23 mouse cellular contexts compared by ENCODE assay signal in the genomic region with DNA sequence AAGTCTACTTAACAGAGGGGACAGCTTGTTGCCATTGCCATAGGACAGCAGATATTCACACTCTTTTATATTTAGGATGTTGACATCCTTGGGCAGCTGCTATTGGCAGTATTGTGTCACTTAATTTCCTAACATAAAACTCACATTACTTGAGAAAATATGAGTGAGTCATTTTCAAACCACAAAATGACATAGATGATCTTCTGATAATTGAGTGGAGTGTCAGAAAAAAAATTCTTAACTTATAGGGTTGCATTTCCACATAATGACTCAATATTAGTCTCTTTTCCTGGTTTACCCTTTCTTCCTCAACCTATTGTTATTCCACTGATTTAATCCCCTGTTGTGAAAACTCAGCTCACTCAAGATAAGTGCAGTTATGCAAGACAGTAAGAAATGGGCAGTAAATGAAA.
DNase-seq lines count a peak whose midpoint lies in the region; ATAC-seq lines count a peak whose summit lies in the region.
"Had no signal": no experiment of that assay in that cellular context is flagged by ENCODE, and none has a peak within 500 bp of the region (broad histone marks: within the 10 kb centered on the region; RNA-seq: fewer than 3 reads in every experiment).

No protein-coding gene starts in this region.

- H3K4me3 ChIP-seq in lung, embryonic 16.5 days (ENCODE audit: low read length), result no peak overlapping the region
- no peak overlapping the region for H3K4me3 ChIP-seq in heart, embryonic 12.5 days
- no peak overlapping the region for H3K4me3 ChIP-seq in forebrain, embryonic 13.5 days
- H3K4me3 ChIP-seq: embryonic facial prominence, embryonic 15.5 days; erythroblast, embryonic 14.5 days; gastrocnemius, adult 2 months; heart, embryonic 10.5 days; heart, embryonic 15.5 days; hindbrain, embryonic 13.5 days; intestine, embryonic 15.5 days had no signal

- no peaks in the 10 kb centered on the region for H3K27me3 ChIP-seq in lung, embryonic 16.5 days (ENCODE audit: control insufficient read depth, insufficient read depth, low read depth, low read length)
- no peaks in the 10 kb centered on the region for H3K27me3 ChIP-seq in heart, embryonic 12.5 days (replicated peaks)
- no peaks in the 10 kb centered on the region for H3K27me3 ChIP-seq in forebrain, embryonic 13.5 days
- H3K27me3 ChIP-seq: embryonic facial prominence, embryonic 15.5 days; heart, embryonic 15.5 days; hindbrain, embryonic 13.5 days; intestine, embryonic 15.5 days had no signal

- 0 out of 2 replicates have a peak, but pooled peaks have one; percentile 26 for ATAC-seq in lung, embryonic 16.5 days (ENCODE audit: low read depth)
- peak; percentile 51 for ATAC-seq in megakaryocyte, adult 5-6 weeks (ENCODE audit: poor library complexity, severe bottlenecking)
- ATAC-seq in heart, embryonic 12.5 days (ENCODE audit: insufficient number of reproducible peaks, low FRiP score), result no peak
- no peak for ATAC-seq in forebrain, embryonic 13.5 days
- ATAC-seq: forebrain, postnatal 0 days; intestine, embryonic 15.5 days had no signal

- no peak overlapping the region for H3K27ac ChIP-seq in lung, embryonic 16.5 days (ENCODE audit: low read length)
- H3K27ac ChIP-seq in heart, embryonic 12.5 days (ENCODE audit: poor library complexity, severe bottlenecking), result no peak overlapping the region
- no peak overlapping the region for H3K27ac ChIP-seq in forebrain, embryonic 13.5 days
- H3K27ac ChIP-seq: embryonic facial prominence, embryonic 15.5 days; gastrocnemius, adult 2 months; heart, embryonic 10.5 days; heart, embryonic 15.5 days; hindbrain, embryonic 13.5 days; intestine, embryonic 15.5 days had no signal

- no peaks in the 10 kb centered on the region for H3K4me1 ChIP-seq in lung, embryonic 16.5 days (replicated peaks; ENCODE audit: control insufficient read depth, insufficient read depth, low read length)
- no peaks in the 10 kb centered on the region for H3K4me1 ChIP-seq in heart, embryonic 12.5 days (replicated peaks)
- no peaks in the 10 kb centered on the region for H3K4me1 ChIP-seq in forebrain, embryonic 13.5 days
- H3K4me1 ChIP-seq: embryonic facial prominence, embryonic 15.5 days; heart, embryonic 10.5 days; heart, embryonic 15.5 days; hindbrain, embryonic 13.5 days; intestine, embryonic 15.5 days had no signal

- H3K9me3 ChIP-seq in lung, embryonic 16.5 days (ENCODE audit: control insufficient read depth, low read length), result no peaks in the 10 kb centered on the region
- H3K9me3 ChIP-seq in heart, embryonic 12.5 days (replicated peaks), result no peaks in the 10 kb centered on the region
- no peaks in the 10 kb centered on the region for H3K9me3 ChIP-seq in forebrain, embryonic 13.5 days (replicated peaks)
- H3K9me3 ChIP-seq: embryonic facial prominence, embryonic 15.5 days; heart, embryonic 10.5 days; heart, embryonic 15.5 days; hindbrain, embryonic 13.5 days; intestine, embryonic 15.5 days had no signal

- H3K36me3 ChIP-seq in lung, embryonic 16.5 days (ENCODE audit: control insufficient read depth, insufficient read depth, low read length), result no peaks in the 10 kb centered on the region
- no peaks in the 10 kb centered on the region for H3K36me3 ChIP-seq in heart, embryonic 12.5 days
- H3K36me3 ChIP-seq in forebrain, embryonic 13.5 days (ENCODE audit: poor library complexity, severe bottlenecking), result no peaks in the 10 kb centered on the region
- H3K36me3 ChIP-seq: embryonic facial prominence, embryonic 15.5 days; heart, embryonic 10.5 days; heart, embryonic 15.5 days; hindbrain, embryonic 13.5 days; intestine, embryonic 15.5 days had no signal

- DNase-seq in lung, postnatal 25 days (ENCODE audit: low spot score), result no peak
- DNase-seq in Muller cell, postnatal 12 days (ENCODE audit: inconsistent ontology term), result peak; percentile 2
- DNase-seq in embryo, embryonic 10.5 days (ENCODE audit: low spot score), result no peak
- DNase-seq: adrenal gland, postnatal 10 days; cerebellum, adult 11 months; cerebellum, adult 9-10 months; cerebellum, postnatal 25 days; forebrain, postnatal 0 days; gastrocnemius, adult 2 months; gastrocnemius, postnatal 25 days; heart, adult 18-20 months; heart, postnatal 14 days; kidney, adult 18-20 months had no signal

- H3K9ac ChIP-seq in lung, embryonic 16.5 days (ENCODE audit: low read length), result no peak overlapping the region
- H3K9ac ChIP-seq in heart, embryonic 12.5 days, result no peak overlapping the region
- H3K9ac ChIP-seq in forebrain, embryonic 13.5 days, result no peak overlapping the region
- H3K9ac ChIP-seq: embryonic facial prominence, embryonic 15.5 days; forebrain, postnatal 0 days; heart, embryonic 15.5 days; hindbrain, embryonic 13.5 days; intestine, embryonic 15.5 days had no signal

- no peak overlapping the region for H3K4me2 ChIP-seq in lung, embryonic 16.5 days (ENCODE audit: low read depth, low read length)
- H3K4me2 ChIP-seq in heart, embryonic 12.5 days, result no peak overlapping the region
- H3K4me2 ChIP-seq in forebrain, embryonic 13.5 days, result no peak overlapping the region
- H3K4me2 ChIP-seq: embryonic facial prominence, embryonic 15.5 days; heart, embryonic 15.5 days; hindbrain, embryonic 13.5 days; intestine, embryonic 15.5 days had no signal

Comparison
In these comparisons a context has a peak if more than half of its experiments do, and no peak if none do; other contexts are left out.
1. ATAC-seq: peak in lung, embryonic 16.5 days (single experiment) and megakaryocyte, adult 5-6 weeks (single experiment); none in heart, embryonic 12.5 days (single experiment) and forebrain, embryonic 13.5 days (single experiment).